Mouse (Mus musculus): Measurements from ENCODE around the gene Rasa2.

DNA sequence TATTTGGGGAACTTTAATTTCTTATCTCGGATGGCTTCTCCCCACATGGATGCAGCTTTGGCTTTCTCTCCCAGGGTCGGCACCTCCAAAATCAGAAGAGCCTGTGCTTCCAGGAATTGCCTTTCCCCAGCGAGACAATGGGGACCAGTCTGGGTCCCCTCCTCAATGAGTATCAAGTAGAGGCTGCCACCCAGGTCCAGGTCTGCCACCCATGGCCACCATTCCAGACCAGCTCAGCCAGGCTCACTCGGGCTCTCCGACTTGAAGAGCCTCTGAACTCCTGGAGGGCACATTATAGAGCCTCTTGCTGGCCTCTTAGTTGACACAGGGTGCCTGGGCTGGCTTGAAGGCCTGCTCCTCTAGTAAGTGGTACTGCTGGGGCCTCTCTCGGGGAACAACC, 97.9 kb downstream of the Rasa2 start:
- TF ChIP-seq CTCF (IDR thresholded peaks at IDR 0.05; ENCODE audit: control insufficient read depth, insufficient read depth, insufficient read length) (no peak), USF1 (IDR thresholded peaks at IDR 0.05; ENCODE audit: low read depth) (no peak), MAX (IDR thresholded peaks at IDR 0.05) (no peak), FOSL1 (IDR thresholded peaks at IDR 0.05; ENCODE audit: insufficient read depth, low read length, poor library complexity, severe bottlenecking) (no peak), MYOG (IDR thresholded peaks at IDR 0.05; ENCODE audit: control insufficient read depth, extremely low read depth, insufficient read length) (no peak)

All from C2C12 (cell line).